Mouse (Mus musculus): ENCODE measurements around the gene Patj.
A peak's percentile ranks its signal among the peaks of the same experiment; 100 is the strongest.

Gene Patj

DNA sequence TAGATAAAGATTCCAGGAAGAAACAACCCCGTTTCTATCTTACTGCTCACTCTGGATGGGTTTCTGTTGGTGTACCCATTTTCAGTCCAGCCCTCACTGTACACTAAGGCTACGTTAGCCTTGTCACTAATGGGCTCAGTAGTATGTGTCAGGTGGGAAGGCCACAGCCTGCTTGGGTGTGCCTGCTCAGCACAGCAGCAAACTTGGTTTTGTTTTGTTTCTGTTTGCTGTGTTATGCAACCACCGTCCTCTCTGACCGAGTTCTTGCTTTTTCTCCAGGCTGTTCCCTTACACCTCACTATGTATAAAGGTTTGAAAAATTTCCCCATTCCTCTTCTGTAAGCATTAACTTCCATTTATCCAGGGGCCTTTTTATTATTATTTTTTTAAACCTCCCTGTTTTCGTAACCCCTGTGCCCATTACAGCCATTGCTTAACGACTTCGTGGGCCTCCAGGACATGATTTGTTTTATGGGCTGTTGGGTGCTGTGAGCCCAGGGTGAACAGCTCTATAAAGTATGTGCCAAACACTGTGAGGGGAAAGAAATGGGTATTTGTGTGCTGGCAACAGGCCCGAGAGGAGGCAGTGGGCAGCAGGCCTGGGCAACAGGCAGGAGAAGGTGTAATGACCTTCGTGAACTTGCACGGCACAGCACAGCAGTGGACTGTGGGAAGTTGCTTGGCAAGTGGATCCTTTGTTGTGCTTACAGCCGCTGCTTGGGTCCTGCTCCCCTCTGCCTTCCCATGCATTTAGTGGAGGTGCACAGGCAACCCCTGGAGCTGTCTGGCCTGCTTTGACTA, 113.1 kb downstream of the Patj start:
- DNase-seq (ENCODE audit: low read depth, low spot score): no peak

GRCm38 (mm10) chr4:98509939-98510338, 114.4 kb downstream of the Patj start:
- DNase-seq (ENCODE audit: low read depth, low spot score): no peak

DNA sequence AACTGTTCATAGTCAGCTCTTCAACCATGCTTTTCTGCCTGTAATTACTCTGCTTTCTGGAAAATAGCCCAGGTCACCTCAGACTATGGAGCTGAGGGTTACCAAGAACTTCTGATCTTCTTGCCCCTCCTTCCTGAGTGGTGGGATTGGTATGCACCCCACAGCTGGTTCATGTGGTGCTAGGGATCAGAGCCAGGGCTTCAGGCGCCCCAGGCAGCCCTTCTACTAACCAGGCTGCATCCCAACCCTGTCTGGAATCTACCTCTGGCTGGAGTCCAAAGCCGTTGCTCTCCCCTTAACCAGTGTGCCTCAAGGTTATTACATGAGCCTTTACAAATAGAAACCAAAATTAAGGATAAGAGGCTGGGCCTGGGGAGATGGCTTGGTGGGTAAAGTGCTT, 115.7 kb downstream of the Patj start:
- DNase-seq (ENCODE audit: low read depth, low spot score): no peak

- no peak for DNase-seq (ENCODE audit: low read depth, low spot score)
Measured at GRCm38 (mm10) chr4:98511964-98512743, 116.6 kb downstream of the Patj start.

DNA sequence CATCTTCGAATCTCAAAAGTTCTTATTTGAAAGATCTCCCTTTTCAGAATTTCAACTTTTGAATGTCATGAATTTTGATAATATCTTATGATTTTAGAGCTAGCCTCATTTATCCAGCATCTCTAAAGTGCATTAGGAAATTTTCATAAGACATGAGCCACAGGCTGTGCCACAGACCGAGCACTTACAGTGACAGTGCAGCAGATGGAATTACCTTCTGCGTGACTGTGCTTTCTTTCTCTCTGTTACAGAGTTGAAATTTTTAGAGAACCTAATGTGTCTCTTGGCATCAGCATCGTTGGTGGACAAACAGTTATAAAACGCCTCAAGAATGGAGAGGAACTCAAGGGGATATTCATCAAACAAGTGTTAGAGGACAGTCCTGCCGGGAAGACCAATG, 124.9 kb downstream of the Patj start:
- no peak for DNase-seq (ENCODE audit: low read depth, low spot score)

GRCm38 (mm10) chr4:98524525-98524924, 128.9 kb downstream of the Patj start:
- DNase-seq (ENCODE audit: low read depth, low spot score): no peak

DNA sequence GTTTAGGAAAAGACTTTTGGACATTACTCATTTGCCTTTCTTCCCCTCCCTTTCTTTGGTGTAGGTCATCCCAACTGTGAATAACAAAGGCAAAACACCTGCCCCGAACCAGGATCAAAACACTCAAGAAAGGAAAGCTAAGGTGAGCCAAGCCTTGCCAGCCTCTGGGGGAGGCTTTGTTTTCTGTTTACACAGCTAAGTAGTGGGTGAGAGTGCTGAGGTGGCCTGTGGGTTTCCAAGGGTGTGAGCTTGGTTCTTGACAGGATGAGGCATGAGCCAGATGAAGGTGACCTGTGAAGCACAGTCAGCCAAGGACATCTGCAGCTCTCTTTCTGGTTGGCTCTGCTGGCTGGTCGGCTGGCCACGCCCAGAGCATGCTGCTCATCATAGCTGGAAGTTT, 139.9 kb downstream of the Patj start:
- no peak for DNase-seq (ENCODE audit: low read depth, low spot score)

- peak; percentile 60 for DNase-seq (ENCODE audit: low read depth, low spot score)
Measured at GRCm38 (mm10) chr4:98541591-98541990, 146.0 kb downstream of the Patj start.

DNA sequence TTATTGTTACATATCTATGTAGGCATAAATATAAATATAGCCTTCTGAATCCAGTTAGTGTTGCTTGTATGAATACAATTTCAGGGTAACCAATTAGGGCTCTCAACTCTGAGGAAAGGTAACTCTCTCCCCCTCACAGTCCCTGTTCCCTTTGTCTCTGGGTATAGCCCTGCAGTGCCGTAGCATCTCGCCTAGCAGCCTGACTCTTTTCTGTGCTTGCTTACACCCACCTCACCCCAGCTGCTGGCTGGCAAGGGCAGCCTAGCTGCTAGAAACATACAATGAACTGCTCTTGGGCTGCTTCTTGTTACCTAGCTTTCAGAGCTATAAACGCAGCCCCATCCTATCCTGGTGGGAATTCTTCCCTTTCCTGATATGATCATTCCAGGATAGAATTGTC, 147.4 kb downstream of the Patj start:
- no peak for DNase-seq (ENCODE audit: low read depth, low spot score)

GRCm38 (mm10) chr4:98545376-98545775, 149.8 kb downstream of the Patj start:
- DNase-seq (ENCODE audit: low read depth, low spot score): no peak

GRCm38 (mm10) chr4:98546456-98547176, 151.0 kb downstream of the Patj start:
- DNase-seq (ENCODE audit: low read depth, low spot score): no peak

DNA sequence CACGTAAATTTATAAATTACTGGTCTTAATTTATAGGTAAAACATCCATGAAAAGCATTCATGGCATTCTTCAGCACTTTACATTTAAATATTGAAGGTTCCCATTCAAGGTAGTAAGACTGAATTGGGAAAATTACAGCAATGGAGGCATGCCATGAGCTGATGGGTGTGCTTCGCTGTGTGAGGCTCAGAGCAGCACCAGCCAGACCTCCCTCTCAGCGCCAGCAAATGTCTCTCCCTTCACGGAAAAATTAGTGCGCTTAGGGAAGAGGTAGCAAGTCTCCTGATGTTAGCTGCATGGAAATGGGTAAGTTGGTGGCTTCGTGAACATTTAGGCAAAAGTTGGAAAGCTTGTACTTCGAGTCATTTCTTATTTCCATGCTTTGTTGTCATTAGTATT, 153.9 kb downstream of the Patj start:
- no peak for DNase-seq (ENCODE audit: low read depth, low spot score)

DNA sequence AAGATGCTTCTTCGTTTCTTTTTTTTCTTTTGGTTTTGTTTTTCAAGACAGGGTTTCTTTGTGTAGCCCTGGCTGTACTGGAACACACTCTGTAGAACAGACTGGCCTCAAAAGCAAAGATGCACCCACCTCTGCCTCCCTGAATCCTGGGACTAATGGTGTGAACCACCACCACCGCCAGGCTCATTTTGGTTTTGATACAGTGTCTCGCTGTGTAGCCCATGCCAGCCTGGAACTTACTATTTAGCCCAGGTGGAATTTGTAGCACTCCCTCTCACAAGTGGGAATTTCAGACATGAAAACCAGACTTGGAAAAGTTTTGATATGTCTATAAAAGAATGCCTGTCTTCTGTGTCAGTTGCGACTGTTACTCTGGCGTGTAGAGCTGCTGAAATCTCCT, 154.5 kb downstream of the Patj start:
- no peak for DNase-seq (ENCODE audit: low read depth, low spot score)

DNA sequence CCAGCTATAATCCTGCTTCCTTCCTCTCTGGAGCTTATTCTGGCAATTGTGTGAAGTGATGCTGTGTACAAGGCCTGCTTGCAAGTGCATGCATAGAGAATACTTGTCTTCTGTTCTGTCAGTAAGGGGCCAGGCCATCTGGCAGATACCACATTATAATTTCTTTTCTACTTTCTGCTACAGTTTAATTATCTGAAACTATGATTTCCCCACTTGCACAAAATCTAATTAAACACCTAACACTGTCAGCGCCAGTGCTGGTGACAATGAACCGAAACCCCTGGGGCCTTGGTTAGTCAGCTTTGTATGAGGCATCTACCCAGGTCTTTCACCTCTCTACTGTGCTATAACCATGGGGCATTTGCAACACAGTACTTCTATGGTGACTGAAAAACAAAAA, 160.1 kb downstream of the Patj start:
- DNase-seq (ENCODE audit: low read depth, low spot score): no peak

- DNase-seq (ENCODE audit: low read depth, low spot score): no peak
Measured at GRCm38 (mm10) chr4:98556449-98556848, 160.9 kb downstream of the Patj start.

GRCm38 (mm10) chr4:98557192-98557591, 161.6 kb downstream of the Patj start:
- no peak for DNase-seq (ENCODE audit: low read depth, low spot score)

- DNase-seq (ENCODE audit: low read depth, low spot score): no peak
Measured at GRCm38 (mm10) chr4:98560196-98560830, 164.7 kb downstream of the Patj start.

DNA sequence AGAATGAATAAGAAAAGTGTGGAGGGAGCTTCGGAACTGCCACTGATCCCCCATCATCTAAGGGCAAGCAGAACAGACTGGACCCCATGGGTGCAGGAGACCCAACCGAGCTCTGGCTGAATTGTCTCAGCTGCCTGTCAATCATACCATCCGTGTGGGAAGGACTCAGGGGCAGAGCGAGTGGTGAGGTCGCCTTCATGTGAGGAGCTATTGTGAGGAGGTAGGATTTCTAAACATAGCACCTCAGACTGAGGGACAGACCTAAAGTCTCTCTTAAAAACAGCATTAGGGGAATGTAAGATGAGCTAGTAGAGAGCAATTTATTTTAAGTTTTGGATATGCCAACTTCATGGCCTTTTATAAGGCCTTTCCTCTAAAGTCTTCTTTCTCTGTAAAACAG, 167.5 kb downstream of the Patj start:
- DNase-seq (ENCODE audit: low read depth, low spot score): no peak

DNA sequence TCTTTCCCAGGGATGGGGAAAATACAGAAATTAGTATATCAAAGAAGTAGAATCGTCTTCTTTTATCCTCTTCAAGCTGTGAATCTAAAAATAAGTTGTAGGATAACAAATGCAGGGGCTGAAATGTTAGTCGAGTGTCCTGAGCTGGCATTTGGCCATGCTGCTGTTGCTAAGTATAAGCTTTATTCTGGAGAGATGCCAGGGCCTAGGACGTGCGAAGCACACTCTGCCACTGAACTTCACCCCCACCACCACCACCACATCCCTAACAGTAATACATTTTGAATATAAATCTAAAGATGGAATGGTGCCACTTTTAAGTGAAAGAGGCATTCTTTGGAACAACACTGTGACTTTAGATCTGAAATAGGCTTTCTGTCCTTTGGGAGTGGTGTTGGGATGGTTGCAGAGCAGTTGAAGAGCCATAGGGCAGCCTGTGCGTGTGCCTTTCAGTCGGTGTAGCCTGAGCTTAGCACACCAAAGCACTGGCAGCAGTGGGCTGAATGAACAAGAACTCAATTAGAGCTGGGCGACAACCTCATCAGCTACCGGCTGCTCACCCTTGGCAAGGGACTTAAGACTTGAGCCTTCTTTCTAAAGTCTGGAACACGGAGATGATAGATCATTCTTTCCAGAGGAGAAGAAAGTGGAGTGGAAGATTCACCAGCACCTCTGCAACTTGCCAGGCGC, 168.1 kb downstream of the Patj start:
- DNase-seq (ENCODE audit: low read depth, low spot score): no peak

GRCm38 (mm10) chr4:98564196-98564865, 168.7 kb downstream of the Patj start:
- no peak for DNase-seq (ENCODE audit: low read depth, low spot score)

GRCm38 (mm10) chr4:98566741-98567140, 171.2 kb downstream of the Patj start:
- no peak for DNase-seq (ENCODE audit: low read depth, low spot score)

Data from telencephalon, adult 2 months (tissue).